Mouse (Mus musculus) heart, embryonic 12.5 days (tissue): Measurements from ENCODE around the gene Crybg2. TPM values are rescaled to one million over a fixed set of nuclear protein-coding genes. Genes with fewer than 3 reads are reported as not detected.

Experiments
- ATAC-seq: fragments of 200-750 bp; cut with Nextera tagmentation; 2 replicates; pipeline ENCODE4 v1.8.0; 2017; ENCODE audit warnings: moderate TSS enrichment, moderate library complexity; ENCODE audit not compliant: insufficient number of reproducible peaks, low FRiP score
- H3K27ac ChIP-seq: fragments of 300-500 bp; sonication (generic); 2 replicates; pipeline ENCODE4 v1.5.1; 2016; ENCODE audit warnings: mild to moderate bottlenecking, moderate library complexity; ENCODE audit not compliant: poor library complexity, severe bottlenecking
- H3K27me3 ChIP-seq: fragments of 300-500 bp; sonication (generic); replicated peaks from 2 replicates; pipeline ENCODE4 v1.6.1; 2016; ENCODE audit warnings: mild to moderate bottlenecking, moderate library complexity
- H3K36me3 ChIP-seq: fragments of 300-500 bp; sonication (generic); 2 replicates; pipeline ENCODE4 v1.6.1; 2016; ENCODE audit warnings: mild to moderate bottlenecking, moderate library complexity
- H3K4me1 ChIP-seq: fragments of 300-500 bp; sonication (generic); replicated peaks from 2 replicates; pipeline ENCODE4 v1.6.1; 2016; ENCODE audit warnings: mild to moderate bottlenecking
- H3K4me2 ChIP-seq: fragments of 300-500 bp; sonication (generic); 2 replicates; pipeline ENCODE4 v1.6.1; 2016; ENCODE audit warnings: mild to moderate bottlenecking, moderate library complexity
- H3K4me3 ChIP-seq: fragments of 300-500 bp; sonication (generic); 2 replicates; pipeline ENCODE4 v1.5.1; 2016; ENCODE audit warnings: mild to moderate bottlenecking
- H3K9ac ChIP-seq: fragments of 300-500 bp; sonication (generic); 2 replicates; pipeline ENCODE4 v1.6.1; 2016; ENCODE audit warnings: mild to moderate bottlenecking, moderate library complexity
- H3K9me3 ChIP-seq: fragments of 300-500 bp; sonication (generic); replicated peaks from 2 replicates; pipeline ENCODE4 v1.6.1; 2016; ENCODE audit warnings: mild to moderate bottlenecking, moderate library complexity
- WGBS: fragments of 180-500 bp; shearing (Covaris S2); methylation state at CpG from one replicate; pipeline ENCODE4 v1.1.7; 2016; 5-methylcytosine and 5-hydroxymethylcytosine counted together
- polyA plus RNA-seq: library from polyadenylated mRNA; unstranded; fragments of >200 nt; fragmentation: Nextera tagmentation; extraction: Ambion mirVana; gene quantifications from 2 replicates; pipeline ENCODE4 v1.2.1, GENCODE M21; 2016

Gene Crybg2
- polyA plus RNA-seq, 1 experiment from 2014 or later = 0.51 TPM

DNA sequence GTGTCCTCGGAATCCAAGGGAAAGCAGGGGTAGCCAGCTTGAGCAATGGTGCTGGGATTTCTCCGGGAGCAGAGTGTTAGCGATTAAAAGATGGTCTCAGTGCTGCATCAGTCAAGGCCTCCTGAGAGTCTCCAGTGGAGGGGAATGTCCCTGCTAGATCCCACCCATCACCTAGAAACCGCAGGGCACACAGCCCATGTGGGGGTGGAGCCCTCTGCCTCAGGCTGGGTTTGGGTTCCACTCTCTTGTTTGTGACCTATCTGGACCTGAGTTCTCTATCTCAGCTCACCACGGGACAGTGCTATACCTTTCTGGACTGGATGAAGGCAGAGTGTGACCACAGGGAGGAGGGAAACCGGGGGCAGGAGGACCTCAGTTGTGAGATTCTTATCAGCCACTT, 1.7 kb upstream of the Crybg2 start:
- H3K4me1 ChIP-seq = 0 out of 2 replicates have a peak, but pooled peaks cover 4% of the 10 kb centered on the region
- no peaks in the 10 kb centered on the region for H3K36me3 ChIP-seq
- ATAC-seq = no peak
- 0 out of 2 replicates have a peak overlapping the region, but pooled peaks have one; percentile 12 for H3K4me3 ChIP-seq
- 71% methylated on average over 6 of the region's 6 CpGs for WGBS
- H3K27ac ChIP-seq = no peak overlapping the region
- no peaks in the 10 kb centered on the region for H3K9me3 ChIP-seq
- no peak overlapping the region for H3K9ac ChIP-seq
- H3K27me3 ChIP-seq = peaks cover 47% of the 10 kb centered on the region
- no peak overlapping the region for H3K4me2 ChIP-seq

DNA sequence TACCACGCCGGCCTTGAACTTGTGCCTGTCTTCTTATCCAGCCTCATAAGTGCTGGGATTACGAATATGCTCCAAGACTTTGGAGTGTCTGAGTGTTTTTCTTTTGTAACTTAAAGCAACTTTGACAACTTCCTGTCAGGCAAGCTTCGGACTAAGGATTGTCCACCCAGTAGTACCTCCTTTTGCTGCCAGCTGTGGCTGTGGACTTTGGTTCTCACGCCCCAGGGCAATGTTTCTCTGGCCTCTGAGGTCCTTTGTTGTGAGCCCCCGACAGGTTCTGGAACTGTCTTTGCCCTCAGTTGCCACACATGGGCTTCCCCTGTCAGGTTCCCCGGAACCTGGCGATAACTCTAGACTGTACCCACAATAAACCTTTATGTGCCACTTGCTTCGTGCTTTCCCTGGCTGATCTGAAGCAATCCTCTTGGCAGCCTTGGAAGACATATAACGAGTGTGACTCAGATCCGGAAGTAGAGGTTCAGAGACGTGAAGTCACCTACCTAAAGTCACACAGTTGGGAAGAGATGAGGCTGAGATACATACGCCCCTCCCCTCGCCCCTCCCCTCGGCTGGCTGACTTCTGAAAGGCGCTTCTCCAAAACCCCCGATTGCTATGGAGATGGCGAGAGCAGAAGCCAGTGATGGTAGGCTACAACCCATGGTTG, 683 bp downstream of the Crybg2 start:
- no peak for ATAC-seq
- Histone ChIP-seq H3K9ac (no peak overlapping the region), H3K27me3 (peaks cover 68% of the 10 kb centered on the region), H3K9me3 (no peaks in the 10 kb centered on the region), H3K27ac (no peak overlapping the region), H3K4me3 (no peak overlapping the region), H3K4me1 (peaks cover 12% of the 10 kb centered on the region; the same call in 1 of the 2 replicates), H3K36me3 (no peaks in the 10 kb centered on the region), H3K4me2 (no peak overlapping the region)
- 51% methylated on average over 18 of the region's 18 CpGs for WGBS

DNA sequence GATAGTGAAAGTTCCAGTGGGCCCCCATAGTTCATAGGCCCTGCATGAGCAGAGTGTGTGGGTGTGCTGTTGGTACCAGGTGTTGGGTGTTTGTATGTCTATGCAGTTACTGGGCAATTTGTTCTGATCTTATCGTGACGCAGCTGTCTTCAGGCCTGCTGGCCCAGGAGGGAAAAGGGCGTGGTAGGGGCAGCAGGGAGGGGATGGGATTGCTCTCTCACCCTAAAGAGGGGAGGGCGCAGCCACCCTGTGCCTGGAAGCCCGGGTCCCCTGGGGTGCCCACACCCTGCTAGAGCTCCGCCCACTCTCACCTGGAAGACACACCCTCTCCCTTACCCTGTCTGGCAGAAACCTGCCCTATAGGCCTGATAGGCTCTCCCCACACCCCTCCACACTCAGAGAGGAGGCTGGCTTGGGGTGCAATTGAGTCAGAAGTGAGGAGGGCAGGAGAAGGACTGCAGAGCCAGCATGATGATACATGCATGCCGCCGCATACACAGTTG, 1.4 kb downstream of the Crybg2 start:
- Histone ChIP-seq H3K9me3 (no peaks in the 10 kb centered on the region), H3K27me3 (peaks cover 75% of the 10 kb centered on the region)

DNA sequence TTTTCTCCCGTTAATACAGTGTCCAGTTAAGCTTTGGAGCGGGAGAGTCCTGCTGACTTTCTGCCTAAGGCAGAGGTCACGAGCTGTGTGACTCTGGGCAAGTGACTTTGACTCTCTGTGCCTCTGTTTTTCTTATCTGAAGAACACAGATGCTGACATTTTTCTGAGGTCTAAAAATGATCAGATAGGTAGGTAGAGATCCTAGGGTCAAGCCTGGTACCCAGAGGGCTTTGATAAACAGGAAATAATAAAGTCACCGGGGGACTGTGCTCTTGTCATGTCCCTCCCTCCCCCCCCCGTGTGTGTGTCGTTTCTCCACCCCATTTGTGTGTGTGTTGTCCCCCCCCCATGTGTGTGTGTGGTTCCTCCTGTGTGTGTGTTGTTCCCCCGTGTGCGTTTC, 1.9 kb downstream of the Crybg2 start:
- Histone ChIP-seq H3K9me3 (no peaks in the 10 kb centered on the region), H3K9ac (no peak overlapping the region), H3K27ac (no peak overlapping the region), H3K4me3 (no peak overlapping the region), H3K4me1 (peaks cover 12% of the 10 kb centered on the region; the same call in 1 of the 2 replicates), H3K36me3 (no peaks in the 10 kb centered on the region), H3K4me2 (no peak overlapping the region), H3K27me3 (peaks cover 80% of the 10 kb centered on the region)
- 54% methylated on average over 8 of the region's 8 CpGs for WGBS
- no peak for ATAC-seq

More for the DNA sequence above, 1.4 kb downstream of the Crybg2 start:
- WGBS = 48% methylated on average over 8 of the region's 8 CpGs
- Histone ChIP-seq H3K4me1 (peaks cover 12% of the 10 kb centered on the region; the same call in 1 of the 2 replicates), H3K9ac (no peak overlapping the region), H3K4me3 (no peak overlapping the region), H3K27ac (no peak overlapping the region), H3K4me2 (no peak overlapping the region), H3K36me3 (no peaks in the 10 kb centered on the region)
- ATAC-seq = 0 out of 2 replicates have a peak, but pooled peaks have one; percentile 33

DNA sequence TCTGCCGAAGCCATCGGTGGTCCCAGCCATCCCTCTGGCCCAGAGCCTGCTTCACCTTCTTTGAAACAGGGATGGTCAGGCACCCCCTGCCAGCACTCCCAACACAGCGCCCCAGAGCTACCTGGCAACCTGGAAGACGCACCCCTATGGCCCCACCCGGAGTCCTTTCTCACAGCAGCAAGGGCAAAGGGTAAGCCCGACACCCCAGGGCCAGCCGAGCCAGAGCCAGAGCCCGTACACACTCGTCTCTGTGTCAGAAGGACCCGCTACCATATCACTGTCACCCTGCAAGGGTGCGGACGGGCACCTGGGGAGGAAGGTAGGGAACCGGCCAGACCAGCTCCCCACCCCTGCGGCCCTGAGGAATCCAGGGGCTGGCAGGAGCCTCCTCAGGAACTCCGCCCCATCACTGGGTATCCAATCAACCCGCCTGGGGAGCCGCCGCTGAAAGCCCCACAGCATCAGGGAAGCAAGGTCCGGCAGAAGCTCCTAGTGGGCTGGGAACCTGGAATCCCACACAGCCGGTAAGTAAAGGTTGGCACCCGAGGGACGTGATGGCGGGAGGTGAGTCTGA, 4.9 kb downstream of the Crybg2 start:
- Histone ChIP-seq H3K4me1 (peaks cover 9% of the 10 kb centered on the region; the same call in 1 of the 2 replicates), H3K27ac (no peak overlapping the region), H3K4me3 (peak overlapping the region; percentile 15; the same call in 1 of the 2 replicates), H3K9me3 (no peaks in the 10 kb centered on the region), H3K36me3 (no peaks in the 10 kb centered on the region), H3K4me2 (peak overlapping the region; percentile 19; the same call in 1 of the 2 replicates), H3K9ac (no peak overlapping the region), H3K27me3 (peaks cover 63% of the 10 kb centered on the region)
- WGBS = 23% methylated on average over 23 of the region's 23 CpGs
- ATAC-seq = no peak

DNA sequence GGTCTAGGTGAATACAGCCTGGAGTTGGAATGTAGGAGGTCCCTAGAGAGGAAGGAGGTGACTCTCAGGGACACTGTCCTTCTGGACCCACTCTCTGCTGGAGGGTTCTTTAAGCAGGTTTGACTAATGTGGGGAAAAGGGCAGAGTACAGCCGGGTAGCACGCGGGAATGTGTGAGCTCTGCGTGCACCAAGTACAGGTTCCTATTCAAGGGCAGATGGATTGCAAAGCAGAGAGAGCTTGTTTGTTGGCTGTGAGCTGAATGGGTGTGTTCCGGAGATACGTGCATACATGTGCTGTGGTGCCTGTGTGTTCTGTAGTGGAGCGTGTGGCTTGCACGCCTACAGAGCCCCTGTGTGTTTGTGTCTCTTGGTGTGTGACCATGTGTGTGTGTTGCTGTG, 6.8 kb downstream of the Crybg2 start:
- H3K36me3 ChIP-seq = no peaks in the 10 kb centered on the region
- no peaks in the 10 kb centered on the region for H3K9me3 ChIP-seq
- H3K4me1 ChIP-seq = peaks cover 8% of the 10 kb centered on the region; the same call in 1 of the 2 replicates
- no peak overlapping the region for H3K9ac ChIP-seq
- H3K4me2 ChIP-seq = no peak overlapping the region
- 91% methylated on average over 8 of the region's 8 CpGs for WGBS
- H3K27me3 ChIP-seq = peaks cover 48% of the 10 kb centered on the region
- no peak overlapping the region for H3K27ac ChIP-seq
- no peak; the same call in 1 of the 2 replicates for ATAC-seq
- H3K4me3 ChIP-seq = no peak overlapping the region

DNA sequence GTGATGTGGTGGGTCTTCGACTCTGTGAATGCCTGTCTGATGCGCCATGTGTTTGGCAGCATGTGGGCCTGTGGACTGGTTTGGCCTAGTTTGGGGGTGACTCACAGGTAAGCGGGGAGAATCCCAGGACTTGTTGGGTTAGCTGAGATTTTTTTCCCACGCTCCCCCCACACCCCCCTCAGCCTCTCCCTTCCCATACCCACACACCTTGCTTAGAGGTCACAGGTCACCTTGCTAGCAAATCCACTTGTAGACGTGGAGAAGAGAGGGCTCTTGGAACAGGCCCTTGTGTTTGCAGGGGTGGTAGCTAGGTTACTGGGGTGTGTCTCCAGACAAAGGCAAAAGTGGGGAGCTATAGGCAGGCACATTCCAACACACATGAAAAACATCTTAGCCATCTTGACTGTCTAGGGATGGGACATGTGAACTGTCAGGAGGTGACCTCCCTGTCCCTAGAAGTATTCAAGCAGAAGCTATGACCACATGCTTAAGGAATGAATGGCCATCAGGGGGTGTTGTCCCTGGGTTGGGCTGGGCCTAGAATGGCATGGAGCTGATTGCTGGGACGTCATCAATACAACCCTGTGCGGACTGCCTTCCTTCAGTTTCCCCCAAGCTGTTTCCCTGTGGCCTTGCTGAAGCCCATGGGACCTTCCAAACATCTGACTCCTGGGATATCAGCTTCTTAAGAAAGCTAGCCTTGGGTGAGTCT, 7.4 kb downstream of the Crybg2 start:
- no peak overlapping the region for H3K9ac ChIP-seq
- no peak overlapping the region for H3K4me2 ChIP-seq
- H3K27ac ChIP-seq = no peak overlapping the region
- no peak overlapping the region for H3K4me3 ChIP-seq
- peaks cover 8% of the 10 kb centered on the region; the same call in 1 of the 2 replicates for H3K4me1 ChIP-seq
- ATAC-seq = no peak
- no peaks in the 10 kb centered on the region for H3K9me3 ChIP-seq
- H3K27me3 ChIP-seq = peaks cover 41% of the 10 kb centered on the region
- H3K36me3 ChIP-seq = no peaks in the 10 kb centered on the region
- 75% methylated on average over 7 of the region's 7 CpGs for WGBS

DNA sequence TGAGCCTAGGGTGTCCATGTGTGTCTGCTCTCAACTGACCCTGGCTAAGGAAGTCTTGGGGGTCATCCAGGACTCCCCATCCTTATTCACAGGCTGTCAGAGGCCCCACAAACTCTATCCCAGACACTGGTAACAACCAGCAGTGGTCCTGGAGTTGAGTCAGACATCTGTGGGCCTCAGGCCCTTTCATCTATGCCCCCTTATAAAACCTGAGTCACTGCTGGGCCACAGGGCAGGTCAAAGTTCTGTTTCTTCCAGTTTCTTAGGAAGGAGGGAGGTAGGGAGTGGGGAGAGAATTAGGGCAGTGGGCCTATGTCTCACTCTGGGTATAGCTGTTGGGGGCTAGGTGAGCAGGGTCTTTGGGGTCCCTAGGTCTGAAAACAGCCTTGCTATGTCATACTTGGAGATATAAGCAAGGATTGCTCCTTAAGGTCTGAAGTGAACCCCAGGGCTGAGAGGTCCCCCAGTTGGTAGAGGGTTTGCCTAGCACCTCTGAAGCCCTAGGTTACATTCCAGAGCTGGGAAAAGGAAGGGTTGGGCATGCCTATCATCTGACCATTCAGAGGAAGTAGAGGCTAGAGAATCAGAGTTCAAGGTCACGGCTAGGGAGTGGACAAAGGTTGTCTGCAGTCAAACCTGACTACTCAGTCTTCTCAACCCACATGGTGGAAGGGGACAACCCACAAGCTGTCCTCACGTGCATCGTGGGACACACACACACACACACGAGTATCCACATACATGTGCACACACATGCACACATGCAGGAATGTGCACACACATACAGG, 8.4 kb downstream of the Crybg2 start:
- WGBS = 82% methylated on average over 4 of the region's 4 CpGs
- no peaks in the 10 kb centered on the region for H3K36me3 ChIP-seq
- no peak overlapping the region for H3K9ac ChIP-seq
- H3K9me3 ChIP-seq = no peaks in the 10 kb centered on the region
- H3K4me1 ChIP-seq = peaks cover 8% of the 10 kb centered on the region; the same call in 1 of the 2 replicates
- H3K27me3 ChIP-seq = peaks cover 40% of the 10 kb centered on the region
- no peak overlapping the region for H3K4me2 ChIP-seq
- no peak overlapping the region for H3K4me3 ChIP-seq
- ATAC-seq = no peak
- no peak overlapping the region for H3K27ac ChIP-seq

DNA sequence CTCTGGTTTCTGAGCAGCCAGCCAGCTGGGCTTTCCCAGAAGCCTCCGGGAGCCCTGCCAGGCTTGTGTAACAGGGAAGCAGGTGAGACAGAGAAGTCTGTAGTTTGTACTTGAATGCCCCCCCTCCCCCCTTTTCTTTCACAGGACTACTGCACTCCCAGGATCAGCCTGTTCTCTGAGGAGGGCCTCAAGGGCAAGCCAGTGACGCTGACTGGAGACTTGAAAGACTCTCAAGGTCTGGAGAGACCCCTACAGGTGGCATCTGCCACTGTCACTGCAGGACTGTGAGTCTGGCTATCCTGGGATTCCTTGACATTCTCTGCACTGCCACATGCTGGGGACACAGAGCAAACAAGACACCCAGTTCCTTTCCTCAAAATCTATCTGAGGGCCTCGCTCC, 18.1 kb downstream of the Crybg2 start:
- Histone ChIP-seq H3K36me3 (no peaks in the 10 kb centered on the region), H3K27ac (no peak overlapping the region), H3K27me3 (peaks cover 38% of the 10 kb centered on the region), H3K4me2 (no peak overlapping the region), H3K9me3 (no peaks in the 10 kb centered on the region), H3K4me1 (peaks cover 12% of the 10 kb centered on the region), H3K4me3 (no peak overlapping the region), H3K9ac (no peak overlapping the region)
- ATAC-seq = 0 out of 2 replicates have a peak, but pooled peaks have one; percentile 34
- WGBS = 29% methylated on average over 3 of the region's 3 CpGs

DNA sequence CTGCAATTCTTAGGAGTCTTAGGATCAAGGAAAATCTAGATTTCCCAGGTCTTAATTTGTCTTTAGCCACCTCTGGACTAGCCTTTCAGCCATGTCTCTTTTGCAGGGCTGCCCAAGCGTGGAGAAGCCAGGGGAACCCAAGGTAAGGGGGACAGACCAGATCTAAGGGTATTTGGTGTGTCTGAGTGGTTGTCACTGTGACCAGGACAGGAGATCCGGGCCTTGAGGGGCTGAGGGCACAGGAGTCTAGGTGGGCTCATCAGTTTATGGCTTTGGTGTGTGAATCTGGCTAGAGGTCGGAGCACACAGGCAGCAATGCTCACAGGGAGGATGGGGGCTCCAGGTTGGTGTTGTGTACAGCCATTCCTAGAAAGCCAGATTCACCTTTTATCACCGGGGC, 20.1 kb downstream of the Crybg2 start:
- Histone ChIP-seq H3K9ac (no peak overlapping the region), H3K27ac (no peak overlapping the region)
- WGBS = 82% methylated on average over 4 of the region's 4 CpGs

More for the DNA sequence above, 20.1 kb downstream of the Crybg2 start:
- H3K36me3 ChIP-seq = no peaks in the 10 kb centered on the region
- H3K4me1 ChIP-seq = peaks cover 12% of the 10 kb centered on the region
- H3K4me2 ChIP-seq = no peak overlapping the region
- H3K27me3 ChIP-seq = peaks cover 32% of the 10 kb centered on the region
- no peak for ATAC-seq
- no peak overlapping the region for H3K4me3 ChIP-seq
- 0 out of 2 replicates have a peak, but pooled peaks cover 2% of the 10 kb centered on the region for H3K9me3 ChIP-seq
